Mouse (Mus musculus): ENCODE measurements around the gene Plxna4.

Plxna4 gene

DNA sequence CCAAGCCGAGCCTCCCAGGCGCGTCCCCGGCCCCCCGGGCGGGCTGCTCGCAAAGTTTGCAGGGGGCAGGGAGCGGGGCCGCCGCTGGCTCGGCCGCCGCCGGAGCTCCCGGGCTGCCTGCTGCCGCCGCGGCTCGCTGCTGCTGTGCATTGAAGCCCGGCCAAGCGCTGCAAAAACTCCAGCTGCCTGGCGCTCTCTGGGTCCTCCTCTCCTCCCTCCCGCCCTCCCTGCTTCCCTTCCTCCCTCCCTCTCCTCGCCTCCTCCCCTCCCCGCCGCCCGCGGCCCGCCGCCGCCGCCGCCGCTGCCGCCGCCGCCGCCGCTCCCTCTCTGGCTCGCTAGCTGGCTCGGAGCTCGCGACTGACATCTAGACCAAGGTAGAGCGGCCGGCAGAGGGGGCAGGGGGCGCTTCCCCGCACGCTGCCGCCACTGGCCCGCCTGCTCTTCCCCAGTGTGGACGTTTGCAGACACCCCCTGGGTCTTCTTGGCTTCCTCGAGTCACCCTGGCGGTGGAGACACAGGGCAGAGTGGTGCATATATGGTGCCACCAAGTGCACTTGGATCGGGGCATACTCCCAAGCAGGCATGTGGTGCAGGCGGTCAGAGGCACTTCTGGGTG is at the start of gene Plxna4:
Gene Plxna4 (minus strand): TSS at position 137 of the 616 bp plus-strand sequence.
- peak; percentile 86 for DNase-seq

DNA sequence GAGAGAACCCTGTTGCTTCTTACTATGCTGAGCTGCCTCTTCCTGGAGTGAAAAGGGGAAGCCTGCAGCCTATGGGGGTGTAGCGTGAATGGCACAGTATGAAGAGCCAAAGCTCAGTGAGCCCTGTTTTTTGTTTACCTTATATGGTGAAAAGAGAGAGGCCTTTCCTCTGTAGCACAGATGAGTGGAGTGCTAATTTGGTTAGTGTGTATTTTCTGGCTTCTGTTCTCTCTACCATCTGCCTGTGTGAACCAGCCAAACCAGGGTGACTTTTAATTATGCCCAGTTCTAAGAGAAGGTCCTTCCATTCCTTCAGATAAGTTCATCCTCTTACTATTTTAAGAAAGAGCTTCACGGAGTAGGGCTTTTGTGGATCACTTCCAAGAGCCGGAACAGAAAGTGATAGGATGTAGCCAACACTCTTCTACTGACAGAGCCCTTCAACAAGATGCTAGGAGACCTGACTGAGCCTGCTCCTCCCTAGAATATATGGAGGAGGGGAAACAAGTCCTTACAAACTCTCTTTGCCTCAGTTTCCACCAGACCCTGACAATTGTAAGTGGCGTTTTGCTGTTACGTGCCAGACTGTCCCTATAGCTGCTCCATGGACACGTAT is 49.7 kb upstream of the Plxna4 start:
- no peak for DNase-seq

DNA sequence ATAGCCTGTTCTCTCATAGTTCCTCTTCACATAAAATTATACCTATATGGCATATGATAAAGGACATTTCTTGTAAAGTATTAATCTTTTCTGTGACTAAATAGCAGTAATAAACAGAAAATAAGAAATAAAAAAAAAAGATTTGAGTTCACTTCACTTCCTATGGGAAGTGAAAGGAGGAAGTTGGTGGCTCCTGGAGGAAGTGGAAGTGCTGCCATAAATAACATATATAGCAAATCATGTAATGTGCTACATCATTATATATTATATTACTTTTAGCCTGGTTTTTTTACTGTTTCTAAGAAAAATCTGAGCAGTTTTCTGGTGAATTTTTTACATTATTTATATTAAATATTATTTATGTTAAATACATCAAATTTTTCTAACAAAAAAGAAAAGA is 22.7 kb upstream of the Plxna4 start:
- DNase-seq: no peak

DNA sequence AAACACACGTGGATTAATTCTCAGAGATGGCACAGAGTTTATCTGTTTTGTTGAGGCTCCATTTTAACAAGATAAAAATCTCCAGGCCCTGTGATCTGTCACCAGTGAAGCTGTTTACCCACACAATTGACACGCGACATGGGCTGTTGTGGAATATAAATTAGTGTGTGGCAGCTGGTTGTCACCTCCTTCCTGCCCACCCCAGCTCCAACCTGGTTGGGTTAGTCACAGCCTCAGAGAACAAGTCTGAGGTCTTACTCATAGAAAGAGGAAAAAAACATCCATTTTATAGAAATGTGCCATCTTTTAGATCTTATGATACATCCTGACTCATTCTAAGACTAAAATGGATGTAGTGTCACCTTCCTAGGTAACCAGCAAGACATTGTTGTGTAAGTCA is 18.8 kb upstream of the Plxna4 start:
- DNase-seq: no peak

DNA sequence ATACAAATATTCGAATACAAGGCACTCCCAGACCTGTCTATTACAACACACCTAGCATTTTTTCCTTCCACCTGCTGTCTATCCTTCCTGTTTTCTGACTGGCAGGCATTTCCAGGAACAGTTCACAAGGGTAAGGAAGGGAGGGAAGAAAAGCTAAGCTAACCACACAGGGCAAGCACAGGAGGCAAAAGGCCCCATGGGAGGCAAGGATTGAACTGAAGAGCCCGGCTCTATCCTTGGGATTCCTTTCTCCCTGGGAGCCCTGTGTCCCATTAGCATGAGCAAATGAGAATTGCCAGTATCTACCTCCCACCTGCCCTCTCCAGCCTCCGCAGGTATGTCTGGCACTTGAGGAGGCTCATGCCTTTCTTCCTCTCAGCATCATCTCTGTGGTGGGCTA is 17.6 kb upstream of the Plxna4 start:
- DNase-seq: no peak

DNA sequence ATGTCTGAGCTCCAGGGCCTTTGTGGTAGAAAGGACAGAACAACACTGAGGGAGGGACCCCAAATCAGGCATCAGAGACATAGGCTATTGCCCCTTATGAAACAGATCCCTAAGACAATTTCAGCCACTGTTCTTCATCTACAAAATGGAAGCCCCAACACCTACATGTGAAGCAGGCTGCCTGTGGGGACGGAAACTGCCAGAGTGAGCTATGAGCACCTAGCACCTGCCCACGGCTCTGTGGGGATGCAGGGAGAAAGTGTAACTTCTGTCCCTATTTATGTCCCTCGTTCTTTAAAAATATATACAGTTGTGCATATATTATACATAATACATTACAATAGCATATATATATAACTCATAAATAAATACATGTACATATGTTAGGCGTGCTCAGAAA is 16.9 kb upstream of the Plxna4 start:
- no peak for DNase-seq

DNA sequence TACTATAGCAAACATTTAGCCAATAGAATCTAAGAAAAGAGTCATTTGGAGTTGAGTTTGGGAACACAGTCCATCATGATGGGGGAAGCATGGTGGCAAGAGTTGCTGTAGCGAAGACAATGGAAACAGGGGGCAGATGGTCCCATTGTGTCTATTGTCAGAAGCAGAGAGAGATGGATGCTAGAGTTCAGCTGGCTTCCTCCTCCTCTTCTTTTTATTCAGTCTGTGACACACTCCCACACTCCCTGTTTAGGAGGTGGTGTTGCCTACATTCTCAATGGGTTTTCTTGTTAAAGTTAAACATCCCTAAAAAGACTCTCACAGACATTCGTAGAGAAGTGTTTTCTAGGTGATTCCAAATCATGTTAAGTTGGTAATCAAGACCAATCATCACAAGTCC is 14.1 kb upstream of the Plxna4 start:
- DNase-seq: no peak

DNA sequence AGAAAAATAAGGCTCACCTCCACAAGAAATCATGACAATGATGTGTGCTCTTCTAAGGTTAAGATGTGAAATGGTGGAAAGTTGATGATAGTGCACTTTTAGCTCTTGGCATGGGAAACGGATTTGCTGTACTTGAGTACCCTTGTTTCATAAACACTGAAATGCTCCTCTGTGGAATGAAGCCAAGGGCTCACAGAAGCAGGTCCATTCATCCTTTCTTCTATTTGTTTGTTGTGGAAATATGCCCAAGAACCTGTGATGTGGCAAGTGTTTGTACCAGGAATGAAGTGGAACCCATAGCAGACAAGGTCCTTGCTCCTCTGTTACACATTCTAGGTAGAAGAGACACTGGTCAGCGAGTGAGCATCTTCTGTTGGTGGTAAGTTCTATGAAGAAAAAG is 13.3 kb upstream of the Plxna4 start:
- no peak for DNase-seq

DNA sequence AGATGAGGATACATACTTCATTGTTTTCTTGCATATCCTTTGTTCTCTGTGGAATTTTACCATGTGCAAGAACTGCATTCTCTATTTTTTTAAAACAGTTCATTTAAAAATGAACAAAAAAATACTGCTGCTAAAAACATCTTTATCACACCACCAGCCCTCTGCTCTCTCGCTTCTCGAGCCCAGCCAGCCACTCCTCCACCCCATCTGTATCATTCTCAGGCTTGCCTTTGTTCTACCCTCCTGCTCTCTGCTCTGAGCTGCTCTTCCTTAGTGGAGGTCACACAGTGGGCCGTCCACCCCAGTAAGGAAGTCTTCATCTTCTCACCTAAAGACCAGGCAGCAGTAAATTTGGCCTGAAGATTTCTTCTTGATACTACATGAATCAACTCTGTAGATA is 7.6 kb upstream of the Plxna4 start:
- DNase-seq: no peak

DNA sequence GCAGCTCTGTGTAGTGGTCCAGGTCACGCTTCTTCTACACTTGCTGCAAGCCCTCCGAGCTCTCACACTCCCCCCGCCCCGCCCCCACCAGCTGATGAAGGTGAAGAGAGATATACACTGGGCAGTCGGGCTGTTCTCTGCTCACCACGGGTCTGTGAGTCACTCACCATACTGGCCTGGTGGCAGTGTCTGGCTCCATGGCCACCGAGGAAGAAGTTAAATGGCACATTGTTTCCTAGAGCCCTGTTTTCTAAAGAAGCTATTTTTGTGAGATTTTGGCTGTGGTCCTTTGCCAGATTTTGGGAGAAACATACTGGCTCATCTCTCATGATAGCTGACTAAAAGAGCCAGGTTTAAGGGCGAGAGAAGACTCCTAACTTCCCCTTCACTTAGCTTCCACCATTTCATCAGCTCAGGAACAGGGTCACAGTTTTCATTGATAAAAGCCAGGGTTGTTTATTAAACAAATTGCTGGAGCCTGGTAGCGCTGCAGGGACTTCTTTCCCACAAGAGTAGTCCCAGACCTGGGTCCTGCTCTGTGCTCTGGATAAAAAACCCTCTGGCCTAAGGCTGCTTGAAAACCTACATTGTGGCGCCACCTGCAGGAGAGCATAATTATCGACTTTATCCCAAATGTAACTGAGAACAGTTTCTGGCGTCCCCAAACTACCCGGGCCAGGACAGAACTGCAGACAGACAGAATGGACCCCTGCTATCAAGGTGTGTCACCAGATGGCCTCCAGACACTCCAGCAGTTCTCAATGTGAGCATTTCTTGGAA is 3.2 kb upstream of the Plxna4 start:
- peak; percentile 83 for DNase-seq

DNA sequence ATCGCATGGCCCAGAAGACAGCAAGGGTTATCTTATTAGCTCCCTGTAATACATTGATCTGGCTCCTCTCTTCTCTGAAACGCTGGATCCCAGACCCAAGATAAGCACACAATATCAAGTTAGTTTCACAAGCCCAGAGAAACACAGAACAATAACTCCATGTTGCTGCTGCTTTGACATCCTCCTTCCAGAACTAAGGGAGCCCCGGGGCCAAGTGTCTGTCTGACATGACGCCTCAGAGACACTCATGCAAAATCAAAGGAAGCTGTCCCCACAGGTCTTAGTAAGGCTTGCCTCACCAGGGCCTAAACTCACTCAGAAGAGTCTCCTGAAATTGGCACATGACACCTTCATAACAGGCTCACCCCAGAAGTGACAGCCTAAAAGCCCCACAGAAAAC is 1.6 kb upstream of the Plxna4 start:
- no peak for DNase-seq

DNA sequence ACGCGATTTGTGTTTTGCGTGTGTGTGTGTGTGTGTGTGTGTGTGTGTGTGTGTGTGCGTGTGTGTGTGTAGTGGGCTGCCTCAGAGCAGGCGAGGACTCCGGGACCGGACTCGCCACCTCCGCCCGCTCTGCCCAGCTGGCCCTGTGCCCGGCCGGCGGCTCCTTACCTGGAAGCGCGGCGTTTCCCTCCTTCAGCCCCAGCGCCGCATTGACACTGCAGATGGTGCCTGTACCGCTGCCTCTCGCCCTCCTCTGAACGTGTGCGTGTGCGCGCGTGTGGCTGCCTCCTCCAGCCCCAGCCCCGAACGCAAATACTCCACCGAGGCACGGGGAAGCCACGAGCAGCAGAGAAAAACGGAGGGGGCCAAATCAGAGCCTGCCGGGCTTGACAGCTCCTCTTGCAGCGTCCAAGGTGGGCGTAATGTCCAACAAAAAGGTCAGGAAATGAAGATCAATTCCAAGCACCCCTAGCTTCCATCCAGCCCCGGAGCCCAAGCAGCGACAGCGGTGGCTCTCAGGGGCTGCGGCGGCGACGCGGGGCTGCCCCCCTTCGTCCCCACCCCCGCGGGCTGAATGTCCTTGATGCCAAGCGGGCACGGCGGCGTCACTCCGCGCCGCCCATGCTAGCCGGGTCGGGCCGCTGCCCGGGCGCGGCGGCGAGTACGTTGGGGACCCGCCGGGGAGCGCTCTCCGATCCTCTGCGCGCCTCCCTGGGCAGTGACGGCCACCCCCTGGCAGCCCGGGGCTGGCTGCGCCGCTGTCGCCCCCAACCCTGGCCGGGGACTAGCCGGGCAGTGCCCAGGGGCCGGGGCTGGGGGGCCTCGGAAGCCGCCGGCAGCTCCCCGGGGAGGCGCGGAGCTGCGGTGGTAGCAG is 619 bp downstream of the Plxna4 start:
- DNase-seq: peak; percentile 61

DNA sequence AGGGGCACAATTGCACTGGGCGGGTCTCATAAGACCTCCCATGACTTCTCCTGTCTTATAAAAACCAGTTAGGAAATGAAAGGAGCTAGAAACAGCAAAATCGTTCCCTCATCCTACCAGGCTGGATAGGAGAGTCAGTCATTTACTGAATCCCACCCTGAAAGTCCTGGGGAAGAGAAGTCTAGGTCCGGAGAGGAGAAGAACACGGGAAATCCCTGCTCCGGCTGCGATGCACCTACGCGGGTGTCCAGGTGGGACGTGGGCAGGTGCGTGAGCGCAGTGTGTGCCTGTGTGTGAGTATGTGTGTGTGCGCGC is 1.2 kb downstream of the Plxna4 start:
- DNase-seq: no peak

DNA sequence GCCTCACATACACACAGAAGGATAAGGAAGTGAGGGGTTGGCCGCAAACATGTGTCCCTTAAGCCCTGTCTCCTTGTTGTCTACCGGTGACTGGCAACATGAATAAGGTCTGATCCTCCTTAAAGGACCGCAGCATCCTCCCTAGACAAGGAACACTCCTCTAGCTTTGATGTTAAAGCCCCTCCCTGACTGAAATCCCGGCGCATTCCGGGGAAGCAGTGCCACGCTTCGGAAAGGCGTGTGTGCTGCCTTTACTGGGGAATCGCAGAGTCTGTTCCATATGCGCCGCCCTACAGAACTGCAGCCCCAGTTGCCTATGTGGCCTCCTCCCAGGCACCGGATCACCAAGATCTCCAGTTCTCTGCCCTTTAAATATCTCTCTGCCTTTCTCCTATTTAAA is 1.6 kb downstream of the Plxna4 start:
- peak; percentile 17 for DNase-seq

DNA sequence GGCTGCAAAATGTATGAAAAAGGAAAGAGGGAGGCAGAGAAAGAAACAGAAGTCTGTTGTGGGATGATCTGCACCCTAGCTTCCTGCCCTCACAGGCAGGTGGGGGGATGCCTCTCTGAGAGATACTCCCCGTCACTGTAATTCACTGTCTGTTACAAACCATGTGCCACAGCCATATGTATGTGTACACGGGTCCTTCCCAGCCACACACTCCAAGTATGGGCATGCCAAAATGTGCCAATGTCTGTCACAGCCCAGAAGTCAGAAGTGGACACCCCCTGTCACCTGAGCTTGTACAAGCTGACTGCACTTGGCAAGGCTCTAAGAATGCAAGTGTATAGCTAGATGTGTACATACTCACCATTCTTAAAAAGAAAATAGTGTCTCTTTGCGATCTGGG is 2.8 kb downstream of the Plxna4 start:
- DNase-seq: no peak

DNA sequence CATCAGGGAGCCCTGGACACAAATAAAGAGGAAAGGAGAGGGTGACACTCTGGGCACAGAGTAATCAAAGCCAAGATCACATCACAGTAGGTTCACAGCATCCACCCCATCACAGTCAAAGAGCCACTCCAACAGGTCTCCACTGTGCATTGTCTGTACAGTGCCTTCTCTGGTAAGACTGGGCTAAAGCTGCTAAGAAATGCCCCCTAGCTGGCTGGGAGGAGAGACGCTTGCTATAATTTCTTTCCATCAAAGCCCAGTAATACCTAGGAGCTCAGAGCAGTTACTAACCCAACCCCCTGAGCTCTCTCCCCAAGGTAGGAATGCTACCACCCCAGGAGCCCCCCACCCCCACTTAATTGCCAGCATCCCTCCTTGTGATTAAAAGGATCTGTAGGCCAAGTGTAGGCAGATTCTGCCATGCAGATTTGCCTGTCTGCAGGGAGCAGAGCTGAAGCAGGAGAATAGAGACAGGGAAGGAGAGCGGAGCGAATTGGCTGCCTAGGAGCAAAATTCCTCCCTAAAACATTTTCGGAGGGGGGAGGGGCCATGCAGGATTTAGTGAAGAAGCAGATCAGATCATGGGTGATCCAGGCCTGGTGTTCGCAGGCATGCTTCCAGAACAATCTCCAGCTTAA is 3.6 kb downstream of the Plxna4 start:
- no peak for DNase-seq

DNA sequence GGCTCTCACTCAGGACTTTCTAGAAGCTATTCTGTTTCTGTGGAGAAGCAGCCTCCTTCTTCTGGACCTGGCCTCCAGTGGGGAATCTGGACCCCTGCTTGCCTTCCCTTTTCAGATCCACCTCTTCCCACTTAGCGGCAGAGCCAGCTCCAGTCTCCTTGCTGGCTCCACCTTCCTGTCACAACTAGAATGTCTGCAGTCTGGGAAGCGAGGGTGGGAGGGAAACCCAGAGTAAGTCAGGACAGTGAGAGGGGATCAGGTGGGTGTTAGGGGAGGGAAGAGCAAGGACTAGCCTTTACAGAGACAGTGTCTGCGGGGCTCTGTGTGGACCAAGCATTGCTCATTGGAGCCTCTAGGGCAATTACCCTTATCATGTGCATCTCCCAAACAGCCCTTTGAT is 4.4 kb downstream of the Plxna4 start:
- DNase-seq: no peak

DNA sequence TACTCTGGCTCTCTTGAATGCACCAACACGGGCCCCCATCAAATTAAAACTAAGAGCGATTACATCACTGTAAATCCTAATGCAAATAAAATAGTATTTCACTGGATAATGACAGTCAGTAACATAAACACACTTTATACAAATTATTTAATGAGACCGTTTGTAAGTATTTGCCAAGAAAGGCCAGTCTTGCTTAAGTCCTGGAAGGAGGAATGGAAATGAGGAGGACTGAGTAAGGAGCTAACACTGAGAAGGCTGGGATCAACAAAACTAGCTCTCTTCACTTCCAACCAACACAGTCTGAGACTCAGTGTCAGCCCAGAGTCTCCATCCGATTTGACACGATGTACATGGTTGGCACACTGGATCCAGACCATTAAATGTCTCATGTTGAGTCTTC is 16.5 kb downstream of the Plxna4 start:
- no peak for DNase-seq

DNA sequence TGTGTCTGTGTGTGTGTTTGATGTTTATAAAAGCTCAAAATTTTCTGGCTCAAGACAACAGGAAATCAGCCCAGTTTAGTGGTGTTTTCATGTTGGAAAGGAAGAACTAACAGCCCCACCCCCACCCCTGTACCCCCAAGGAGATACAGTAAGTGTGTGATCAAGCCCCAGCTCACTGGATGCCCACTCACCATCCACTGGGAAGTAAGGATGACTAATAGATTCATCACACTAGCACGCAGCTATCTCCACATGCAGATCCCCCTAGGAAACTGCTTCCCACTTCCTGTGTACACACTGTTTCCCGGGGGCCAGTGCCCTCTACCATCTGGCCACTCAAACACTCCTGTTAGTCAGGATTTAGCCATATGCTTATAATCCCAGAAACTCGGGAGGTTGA is 17.5 kb downstream of the Plxna4 start:
- no peak for DNase-seq

DNA sequence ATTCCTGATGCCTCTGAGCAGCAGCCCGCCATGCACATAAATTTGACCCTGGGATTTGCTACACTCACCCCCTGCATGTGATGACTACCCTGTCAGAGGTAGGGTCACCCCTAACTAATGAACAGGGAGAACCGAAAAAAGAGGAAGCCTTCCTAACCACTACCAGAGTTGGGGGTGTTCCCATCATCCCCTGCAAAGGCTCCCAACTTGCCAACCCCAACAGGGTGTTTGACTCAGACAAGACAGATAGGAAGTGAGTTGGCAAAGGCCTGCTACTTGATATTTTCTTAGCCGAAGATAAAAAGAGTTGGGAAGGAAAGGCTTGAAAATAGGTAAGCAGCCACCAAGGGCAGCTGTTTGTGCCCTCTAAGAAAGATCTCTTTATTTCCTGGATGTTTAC is 18.1 kb downstream of the Plxna4 start:
- DNase-seq: no peak

DNA sequence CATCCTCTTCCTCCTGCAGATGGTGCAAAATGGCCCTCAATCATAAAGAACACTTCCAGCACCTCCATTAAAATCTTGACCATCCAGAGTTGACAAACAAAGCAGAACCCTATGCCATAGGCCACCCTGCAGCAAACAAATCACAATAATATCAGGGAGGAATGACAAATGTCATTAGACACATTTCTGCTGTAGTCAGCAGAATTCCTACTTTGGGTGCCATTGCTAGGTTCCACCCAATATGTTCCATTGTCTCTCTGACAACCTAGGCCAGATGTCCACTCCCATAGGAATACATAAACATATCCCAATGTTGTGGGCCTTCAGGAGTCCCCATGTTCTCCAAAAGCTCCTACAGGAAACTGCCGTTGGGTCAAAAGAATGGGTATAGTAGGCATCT is 41.1 kb downstream of the Plxna4 start:
- DNase-seq: no peak

DNA sequence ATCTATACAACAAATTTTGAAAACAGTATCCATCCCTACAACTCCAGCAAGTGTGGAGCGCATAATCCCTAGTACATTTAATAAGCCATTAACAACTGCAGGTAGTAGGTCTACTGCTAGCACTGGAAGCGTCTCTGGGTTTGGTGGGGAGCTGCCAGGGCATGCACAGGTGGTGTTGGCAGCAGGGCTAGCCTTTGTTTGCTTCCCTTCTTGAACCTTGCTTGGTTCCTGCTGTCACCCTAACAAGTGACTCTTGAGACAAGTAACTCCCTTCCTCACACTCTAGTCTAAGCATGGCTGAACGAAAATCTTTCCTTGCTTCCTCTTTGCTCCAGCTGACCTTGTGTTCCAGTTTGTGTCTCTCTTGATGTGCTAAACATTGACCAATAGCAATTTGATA is 44.0 kb downstream of the Plxna4 start:
- no peak for DNase-seq

DNA sequence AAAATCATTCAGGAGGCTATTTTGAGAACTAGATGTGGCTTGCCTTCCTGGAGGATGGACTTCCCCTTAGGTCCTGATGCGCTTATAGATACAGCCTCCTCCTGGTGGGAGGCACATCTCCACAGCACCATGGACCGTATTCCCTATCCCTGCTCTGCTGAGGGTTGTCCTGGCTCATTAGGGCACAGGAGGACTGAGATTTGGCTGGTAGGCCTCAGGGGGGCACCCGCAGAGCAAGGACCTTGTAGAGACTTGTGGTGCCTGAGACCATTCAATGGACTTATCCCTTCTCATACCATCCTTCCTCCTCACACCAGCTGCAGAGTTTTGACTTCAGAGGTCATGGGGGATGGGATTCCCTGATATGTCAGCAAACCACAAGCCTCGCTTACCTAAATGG is 47.8 kb downstream of the Plxna4 start:
- no peak for DNase-seq
